ENCODE assay signal across 31 mouse cellular contexts in genomic region chr1:181460283-181460682, GRCm38 (mm10). TPM values are rescaled to one million over a fixed set of nuclear protein-coding genes. Genes with fewer than 3 reads are reported as not detected.
"Had no signal": no experiment of that assay in that cellular context is flagged by ENCODE, and none has a peak within 500 bp of the region (broad histone marks: within the 10 kb centered on the region; RNA-seq: fewer than 3 reads in every experiment).

No protein-coding gene starts in this region.

- DNase-seq: heart, postnatal 10 days; heart, postnatal 14 days; heart, postnatal 36 days; heart, postnatal 4 days; kidney, adult 11 months; kidney, adult 18-20 months; kidney, adult 2 months; kidney, adult 8-10 months; kidney, adult 9 months; kidney, postnatal 10 days; kidney, postnatal 14 days; kidney, postnatal 25 days; kidney, postnatal 36 days; kidney, postnatal 4 days; layer of hippocampus, postnatal 36 days had no signal

- H3K4me3 ChIP-seq: heart, embryonic 10.5 days; heart, embryonic 12.5 days; heart, embryonic 13.5 days; heart, embryonic 15.5 days; hindbrain, embryonic 10.5 days; hindbrain, embryonic 12.5 days; hindbrain, embryonic 13.5 days; hindbrain, embryonic 15.5 days; intestine, embryonic 15.5 days; kidney, embryonic 15.5 days; left cerebral cortex, adult 2 months had no signal

- H3K27ac ChIP-seq: heart, embryonic 10.5 days; heart, embryonic 13.5 days; heart, embryonic 15.5 days; hindbrain, embryonic 10.5 days; hindbrain, embryonic 12.5 days; hindbrain, embryonic 13.5 days; hindbrain, embryonic 14.5 days; hindbrain, embryonic 15.5 days; hindbrain, postnatal 0 days; intestine, embryonic 15.5 days; kidney, embryonic 15.5 days; kidney, postnatal 0 days had no signal

RNA-seq across cellular contexts. Expression of gene Ccdc121, which starts 51.0 kb away (rescaled TPM):
- total RNA-seq: heart, postnatal 10 days; heart, postnatal 14 days; heart, postnatal 25 days; heart, postnatal 36 days; heart, postnatal 4 days; hematopoietic stem cell, adult 5-6 weeks had no signal
